Mouse (Mus musculus): Measurements from ENCODE around the gene Itpr3. TPM values are rescaled to one million over a fixed set of nuclear protein-coding genes. Genes with fewer than 3 reads are reported as not detected.

The Itpr3 gene
- polyA plus RNA-seq, 1 experiment from 2014 or later: 6.1 TPM

DNA sequence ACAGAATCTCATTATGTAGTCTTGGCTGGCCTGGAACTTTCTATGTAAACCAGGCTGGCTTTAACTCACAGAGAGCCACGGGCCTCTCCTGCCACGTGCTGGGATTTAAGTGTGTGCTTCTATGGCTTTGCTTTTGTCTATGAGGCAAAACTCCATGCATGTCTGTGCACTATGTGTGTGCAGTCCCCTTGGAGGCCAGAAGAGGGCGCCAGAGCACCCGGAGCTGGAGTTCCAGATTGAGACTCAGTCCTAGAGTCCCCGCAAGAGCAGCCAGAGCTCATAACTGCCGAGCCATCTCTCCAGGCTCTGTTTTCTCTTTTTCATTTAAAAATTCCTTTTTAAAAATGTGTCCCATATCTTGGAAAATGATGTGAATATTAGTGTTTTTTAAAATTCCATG, 20.8 kb downstream of the Itpr3 start:
- Histone ChIP-seq H3K9ac (ENCODE audit: low read depth, low read length) (no peak overlapping the region), H3K4me3 (ENCODE audit: low read depth, low read length) (no peak overlapping the region), H3K4me2 (replicated peaks; ENCODE audit: low read depth) (no peak overlapping the region), H3K4me1 (replicated peaks; ENCODE audit: control insufficient read depth, insufficient read depth, low read length) (peaks cover 8% of the 10 kb centered on the region), H3K36me3 (ENCODE audit: control insufficient read depth, insufficient read depth) (peaks cover 16% of the 10 kb centered on the region; the same call in 1 of the 2 replicates), H3K27me3 (replicated peaks; ENCODE audit: control insufficient read depth, insufficient read depth, low read length) (no peaks in the 10 kb centered on the region), H3K27ac (ENCODE audit: low read depth, low read length) (no peak overlapping the region), H3K9me3 (ENCODE audit: control insufficient read depth) (no peaks in the 10 kb centered on the region)
- WGBS: 84% methylated on average over 6 of the region's 6 CpGs
- no peak for ATAC-seq
- TF ChIP-seq CTCF (IDR thresholded peaks at IDR 0.05; ENCODE audit: low read depth): peak; percentile 71

- 82% methylated on average over 6 of the region's 6 CpGs for WGBS
Measured at GRCm38 (mm10) chr17:27078499-27078898, 21.4 kb downstream of the Itpr3 start.

GRCm38 (mm10) chr17:27081868-27082267, 24.8 kb downstream of the Itpr3 start:
- H3K36me3 ChIP-seq (ENCODE audit: control insufficient read depth, insufficient read depth): peaks cover 19% of the 10 kb centered on the region; the same call in 1 of the 2 replicates
- 43% methylated on average over 5 of the region's 5 CpGs for WGBS
- H3K9me3 ChIP-seq (ENCODE audit: control insufficient read depth): no peaks in the 10 kb centered on the region
- no peak for TF ChIP-seq CTCF (IDR thresholded peaks at IDR 0.05; ENCODE audit: low read depth)
- H3K4me1 ChIP-seq (replicated peaks; ENCODE audit: control insufficient read depth, insufficient read depth, low read length): peaks cover 10% of the 10 kb centered on the region
- no peak for ATAC-seq
- no peak overlapping the region for H3K9ac ChIP-seq (ENCODE audit: low read depth, low read length)
- H3K27ac ChIP-seq (ENCODE audit: low read depth, low read length): peak overlapping the region; percentile 60
- H3K4me3 ChIP-seq (ENCODE audit: low read depth, low read length): no peak overlapping the region
- no peaks in the 10 kb centered on the region for H3K27me3 ChIP-seq (replicated peaks; ENCODE audit: control insufficient read depth, insufficient read depth, low read length)
- H3K4me2 ChIP-seq (replicated peaks; ENCODE audit: low read depth): peak overlapping the region; percentile 17; the same call in 1 of the 2 replicates

More at GRCm38 (mm10) chr17:27078499-27078898, 21.4 kb downstream of the Itpr3 start:
- no peak for TF ChIP-seq CTCF (IDR thresholded peaks at IDR 0.05; ENCODE audit: low read depth)
- Histone ChIP-seq H3K36me3 (ENCODE audit: control insufficient read depth, insufficient read depth) (peaks cover 16% of the 10 kb centered on the region; the same call in 1 of the 2 replicates), H3K27ac (ENCODE audit: low read depth, low read length) (no peak overlapping the region), H3K4me1 (replicated peaks; ENCODE audit: control insufficient read depth, insufficient read depth, low read length) (peaks cover 8% of the 10 kb centered on the region), H3K27me3 (replicated peaks; ENCODE audit: control insufficient read depth, insufficient read depth, low read length) (no peaks in the 10 kb centered on the region), H3K4me2 (replicated peaks; ENCODE audit: low read depth) (no peak overlapping the region), H3K9me3 (ENCODE audit: control insufficient read depth) (no peaks in the 10 kb centered on the region), H3K9ac (ENCODE audit: low read depth, low read length) (no peak overlapping the region), H3K4me3 (ENCODE audit: low read depth, low read length) (no peak overlapping the region)
- no peak for ATAC-seq

GRCm38 (mm10) chr17:27082796-27083195, 25.7 kb downstream of the Itpr3 start:
- peak overlapping the region; percentile 78 for H3K27ac ChIP-seq (ENCODE audit: low read depth, low read length)
- WGBS: 42% methylated on average over 8 of the region's 8 CpGs

GRCm38 (mm10) chr17:27083601-27084000, 26.5 kb downstream of the Itpr3 start:
- ATAC-seq: peak; percentile 73
- TF ChIP-seq CTCF (IDR thresholded peaks at IDR 0.05; ENCODE audit: low read depth): no peak
- 31% methylated on average over 9 of the region's 9 CpGs for WGBS
- peak overlapping the region; percentile 78 for H3K27ac ChIP-seq (ENCODE audit: low read depth, low read length)
- H3K36me3 ChIP-seq (ENCODE audit: control insufficient read depth, insufficient read depth): peaks cover 23% of the 10 kb centered on the region
- peaks cover 10% of the 10 kb centered on the region for H3K4me1 ChIP-seq (replicated peaks; ENCODE audit: control insufficient read depth, insufficient read depth, low read length)
- no peak overlapping the region for H3K4me2 ChIP-seq (replicated peaks; ENCODE audit: low read depth)
- H3K9me3 ChIP-seq (ENCODE audit: control insufficient read depth): no peaks in the 10 kb centered on the region
- no peak overlapping the region for H3K9ac ChIP-seq (ENCODE audit: low read depth, low read length)
- H3K4me3 ChIP-seq (ENCODE audit: low read depth, low read length): no peak overlapping the region
- no peaks in the 10 kb centered on the region for H3K27me3 ChIP-seq (replicated peaks; ENCODE audit: control insufficient read depth, insufficient read depth, low read length)

More at GRCm38 (mm10) chr17:27082796-27083195, 25.7 kb downstream of the Itpr3 start:
- Histone ChIP-seq H3K36me3 (ENCODE audit: control insufficient read depth, insufficient read depth) (peaks cover 19% of the 10 kb centered on the region), H3K4me2 (replicated peaks; ENCODE audit: low read depth) (no peak overlapping the region), H3K9me3 (ENCODE audit: control insufficient read depth) (no peaks in the 10 kb centered on the region), H3K9ac (ENCODE audit: low read depth, low read length) (no peak overlapping the region), H3K4me1 (replicated peaks; ENCODE audit: control insufficient read depth, insufficient read depth, low read length) (peaks cover 10% of the 10 kb centered on the region), H3K4me3 (ENCODE audit: low read depth, low read length) (no peak overlapping the region), H3K27me3 (replicated peaks; ENCODE audit: control insufficient read depth, insufficient read depth, low read length) (no peaks in the 10 kb centered on the region)
- TF ChIP-seq CTCF (IDR thresholded peaks at IDR 0.05; ENCODE audit: low read depth): no peak
- no peak for ATAC-seq

DNA sequence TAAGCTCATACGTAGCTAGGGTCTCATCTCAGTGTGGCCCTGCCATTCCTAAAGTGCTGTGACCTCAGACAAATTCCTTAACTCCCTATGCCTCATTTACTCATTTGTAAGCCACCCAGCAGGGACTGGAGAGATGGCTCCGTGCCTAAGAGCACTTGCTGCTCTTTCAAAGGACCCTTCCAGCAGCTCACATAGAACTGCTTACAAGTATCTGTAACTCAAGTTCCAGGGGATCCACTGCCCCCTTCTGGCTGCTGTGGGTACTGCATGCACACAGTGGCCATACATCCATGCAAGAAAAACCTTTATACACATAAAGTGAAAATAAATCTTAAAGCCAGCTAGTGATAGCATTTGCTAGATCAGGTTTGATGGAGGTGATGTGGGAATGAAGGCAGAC, 28.6 kb downstream of the Itpr3 start:
- Histone ChIP-seq H3K9ac (ENCODE audit: low read depth, low read length) (no peak overlapping the region), H3K36me3 (ENCODE audit: control insufficient read depth, insufficient read depth) (peaks cover 37% of the 10 kb centered on the region), H3K4me2 (replicated peaks; ENCODE audit: low read depth) (no peak overlapping the region), H3K27me3 (replicated peaks; ENCODE audit: control insufficient read depth, insufficient read depth, low read length) (no peaks in the 10 kb centered on the region), H3K27ac (ENCODE audit: low read depth, low read length) (no peak overlapping the region), H3K9me3 (ENCODE audit: control insufficient read depth) (no peaks in the 10 kb centered on the region), H3K4me1 (replicated peaks; ENCODE audit: control insufficient read depth, insufficient read depth, low read length) (peaks cover 5% of the 10 kb centered on the region; the same call in 1 of the 2 replicates), H3K4me3 (ENCODE audit: low read depth, low read length) (no peak overlapping the region)
- ATAC-seq: no peak
- peak; percentile 88 for TF ChIP-seq CTCF (IDR thresholded peaks at IDR 0.05; ENCODE audit: low read depth)
- 69% methylated on average over 2 of the region's 2 CpGs for WGBS

All from intestine, postnatal 0 days (tissue).